Mouse (Mus musculus) cerebellum, adult 9-11 months (tissue): ENCODE data around the gene Rbms3.

ENCODE experiments used
- DNase-seq: peaks from one replicate; pipeline ENCODE4 v3.0.0; 2022

Rbms3 gene

DNA sequence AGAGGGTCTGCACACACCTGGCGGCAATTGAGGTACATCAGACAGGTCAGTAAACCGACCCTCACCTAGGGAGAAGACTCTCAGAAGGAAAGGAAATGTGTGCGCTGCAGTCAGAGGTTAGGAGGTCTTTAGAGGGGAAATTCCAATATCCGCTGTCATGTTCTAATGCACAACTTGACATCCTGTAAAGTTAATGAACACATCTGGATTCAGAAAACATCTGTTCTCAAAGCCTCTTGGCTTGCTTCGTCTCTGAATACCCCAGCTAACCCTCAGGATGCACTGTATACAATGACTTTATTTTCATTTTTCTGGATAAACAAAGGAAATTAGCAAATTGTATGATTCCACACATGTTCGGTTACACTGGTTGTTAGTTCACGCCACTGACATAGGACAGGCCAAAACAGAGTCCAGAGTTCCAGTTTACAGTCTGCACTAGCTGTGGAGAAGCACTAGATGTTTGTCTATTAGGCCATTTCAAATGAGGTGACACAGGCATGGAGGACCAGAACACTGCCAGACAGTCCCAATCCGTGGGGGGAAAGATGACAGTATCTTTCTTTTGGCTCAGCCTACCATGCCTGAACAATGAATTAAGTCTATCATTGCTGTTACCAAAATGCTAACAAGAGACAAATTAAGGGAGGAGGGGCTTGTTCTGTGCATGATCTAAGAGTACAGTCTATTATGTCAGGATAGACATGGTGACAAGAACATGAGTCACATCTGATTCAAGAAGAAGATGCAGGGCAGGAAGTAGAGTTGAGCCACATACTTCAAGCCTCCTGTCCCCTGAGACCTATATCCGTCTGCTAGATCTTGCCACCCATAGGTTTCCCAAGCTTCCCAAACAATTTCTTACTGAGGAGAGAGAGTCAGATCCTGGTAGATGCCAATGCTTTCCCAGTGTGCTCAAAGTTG lies 538.2 kb downstream of the Rbms3 start:
- DNase-seq, result no peak

DNA sequence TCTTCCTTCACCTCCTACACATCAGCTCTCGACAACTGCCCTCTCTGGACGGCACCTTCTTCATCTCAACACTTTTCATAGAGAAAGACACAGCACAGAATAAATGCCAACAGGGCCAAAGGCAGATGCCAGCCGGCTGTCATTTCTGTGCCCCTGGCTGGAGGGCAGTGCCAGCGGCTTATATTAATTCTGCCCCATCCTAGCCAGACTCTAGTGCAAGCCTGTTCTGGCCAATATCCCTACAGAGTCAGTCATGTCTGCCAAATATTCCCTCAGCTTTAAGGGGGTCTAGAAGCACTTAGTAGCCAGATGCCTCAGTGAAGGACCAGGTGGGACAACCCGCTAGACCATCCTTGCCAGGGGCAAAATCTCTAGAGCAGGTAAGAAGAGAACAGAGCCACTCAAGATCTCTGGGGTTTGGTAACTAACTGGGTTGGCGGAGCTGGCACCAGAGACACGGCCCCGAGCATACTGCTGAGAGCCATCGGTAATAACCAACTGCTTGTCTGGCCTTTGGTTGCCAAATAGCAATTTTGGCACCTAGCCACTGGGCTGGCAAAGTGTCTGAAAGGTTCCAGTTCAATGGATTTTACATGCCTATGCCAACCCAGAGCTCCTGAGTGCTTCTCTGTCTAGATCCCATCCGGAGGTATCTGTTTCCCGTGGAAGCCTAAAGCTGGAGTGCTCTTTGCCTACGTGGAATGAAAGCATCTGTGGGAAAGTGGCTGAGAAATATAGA lies 540.1 kb downstream of the Rbms3 start:
- DNase-seq, result peak; percentile 93

DNA sequence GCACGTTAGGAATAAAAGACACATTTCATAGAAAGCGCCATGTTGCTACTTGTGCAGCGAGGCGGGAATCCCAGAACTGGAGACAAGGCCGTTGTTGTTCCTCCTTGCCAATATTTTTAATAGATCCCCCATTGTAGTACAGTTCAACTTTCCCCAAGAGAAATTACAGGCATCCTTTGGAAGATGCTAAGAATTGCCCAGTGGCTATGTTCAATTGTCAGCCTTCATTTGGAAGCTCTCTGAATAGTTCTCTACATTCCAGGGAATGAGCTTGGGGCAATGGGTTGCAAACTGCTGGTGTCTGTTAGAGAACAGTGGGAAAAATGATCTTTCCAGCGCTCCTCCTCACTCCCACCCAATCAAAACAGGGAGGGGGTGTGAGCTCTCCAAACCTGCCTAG lies 541.4 kb downstream of the Rbms3 start:
- no peak for DNase-seq

DNA sequence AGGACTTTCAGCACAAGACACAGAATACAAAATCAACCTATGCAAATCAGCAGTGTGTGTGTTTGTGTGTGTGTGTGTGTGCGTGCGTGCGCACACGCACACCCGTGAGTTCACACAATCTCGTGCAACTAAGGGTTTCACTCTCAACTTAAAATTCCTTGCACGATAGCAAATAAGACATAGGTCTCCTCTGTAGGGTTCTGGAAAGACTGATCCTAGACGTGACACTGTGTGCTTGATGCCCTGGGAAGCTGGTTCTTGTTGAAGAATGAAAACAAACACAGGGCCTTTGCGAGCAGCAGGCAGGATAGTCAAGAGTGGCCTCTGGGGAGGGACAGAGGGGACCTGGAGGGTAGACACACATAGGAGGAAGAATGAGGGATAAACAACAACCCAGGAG lies 544.0 kb downstream of the Rbms3 start:
- DNase-seq, result no peak

DNA sequence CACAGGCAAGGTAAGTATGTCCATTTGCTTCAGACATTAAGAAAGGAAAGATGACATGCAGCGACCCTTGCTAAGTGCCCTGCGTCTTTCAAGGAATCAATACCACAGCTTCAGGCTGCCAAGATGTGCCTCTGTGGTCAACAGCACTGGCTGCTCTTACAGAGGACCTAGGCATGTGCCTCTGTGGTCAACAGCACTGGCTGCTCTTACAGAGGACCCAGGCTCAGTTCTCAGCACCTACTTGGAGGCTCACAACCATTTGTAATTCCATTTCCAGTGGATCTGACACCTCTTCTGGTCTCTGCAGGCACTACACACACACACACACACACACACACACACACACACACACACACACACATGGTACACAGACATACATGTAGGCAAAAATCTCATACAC lies 545.2 kb downstream of the Rbms3 start:
- DNase-seq, result no peak

DNA sequence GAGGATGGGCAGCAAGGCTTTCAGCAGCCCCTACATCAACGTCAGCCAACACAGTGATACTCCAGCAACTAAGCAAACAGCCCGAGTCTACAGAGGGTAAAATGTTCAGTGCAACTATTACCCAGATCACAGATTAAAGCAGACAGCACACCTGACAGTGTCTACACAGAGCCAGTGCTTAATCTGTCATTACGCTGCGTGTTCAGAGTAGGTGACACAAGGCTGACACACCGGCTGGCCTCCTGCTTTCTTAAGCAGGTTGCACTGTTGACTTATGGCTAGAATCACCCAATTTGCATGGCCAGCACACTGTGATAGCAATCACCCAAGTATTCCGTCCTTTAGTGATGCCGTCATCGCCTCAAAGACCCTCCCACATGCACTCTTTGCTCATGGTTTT lies 550.2 kb downstream of the Rbms3 start:
- DNase-seq, result no peak

DNA sequence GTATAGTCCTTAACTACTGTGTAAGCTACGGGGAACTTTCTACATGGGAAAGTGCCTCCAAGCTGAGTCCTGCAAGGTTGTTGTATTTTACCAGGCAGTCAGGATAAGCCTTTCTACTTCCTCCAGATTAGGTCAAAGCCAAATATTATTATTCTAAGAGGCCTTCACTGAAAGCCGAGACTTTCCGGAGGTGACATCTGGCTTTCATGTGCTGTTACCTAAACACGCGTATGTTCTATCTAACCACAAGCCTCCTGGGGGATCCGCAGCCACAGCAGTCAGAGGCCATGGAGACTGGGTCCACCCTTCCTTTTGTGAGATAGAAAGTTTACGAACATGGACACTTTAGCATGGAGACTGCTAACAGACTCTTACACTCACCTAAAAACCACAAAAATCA lies 552.2 kb downstream of the Rbms3 start:
- no peak for DNase-seq

DNA sequence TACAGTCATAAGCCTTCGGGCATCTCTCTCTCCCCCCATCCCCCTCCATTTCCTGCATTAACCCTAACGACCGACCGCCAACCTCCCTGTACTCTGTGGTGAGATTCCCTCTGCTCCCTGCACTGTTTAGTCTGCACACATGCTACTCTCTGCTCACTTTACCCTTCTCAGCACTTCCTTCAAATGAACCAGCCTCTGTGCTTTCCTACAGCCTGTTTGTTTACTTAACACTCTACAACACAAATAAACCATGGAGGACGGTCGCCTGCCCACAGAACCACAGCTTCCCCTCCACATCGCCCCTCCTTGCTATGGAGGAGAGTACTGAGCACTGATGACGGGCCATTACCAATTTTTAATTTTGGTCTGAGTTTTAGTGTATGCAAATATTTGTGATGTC lies 552.9 kb downstream of the Rbms3 start:
- DNase-seq, result no peak

DNA sequence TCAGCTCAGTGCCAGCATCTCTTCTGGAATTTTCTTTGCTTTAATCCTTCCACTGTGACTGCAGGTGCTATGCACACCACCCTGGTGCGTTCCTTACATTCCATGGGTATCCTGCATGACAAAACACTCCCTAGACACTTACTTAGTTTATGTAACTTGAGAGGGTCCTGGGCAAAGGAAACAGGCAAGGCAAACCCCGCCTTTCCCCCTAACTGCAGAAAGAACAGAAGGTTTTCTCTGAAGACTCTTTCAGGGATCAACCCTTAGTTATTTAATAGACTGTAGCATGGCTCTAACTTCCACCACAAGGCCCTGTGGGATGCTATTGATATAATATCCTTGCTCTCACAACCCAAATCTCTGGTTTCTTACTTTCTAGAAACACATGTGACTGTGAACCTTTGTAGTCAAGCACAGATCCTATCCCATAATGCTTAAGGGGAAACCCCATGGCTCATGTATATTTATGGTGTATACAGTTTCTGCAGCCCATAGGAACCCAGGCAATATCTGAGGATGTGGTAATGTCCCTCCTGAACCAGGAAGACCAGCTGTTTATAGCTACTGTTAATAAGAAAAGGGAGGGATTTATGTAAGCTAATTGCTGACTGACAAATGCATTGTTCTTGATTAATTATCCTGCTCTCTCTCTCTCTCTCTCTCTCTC lies 557.1 kb downstream of the Rbms3 start:
- DNase-seq, result no peak

DNA sequence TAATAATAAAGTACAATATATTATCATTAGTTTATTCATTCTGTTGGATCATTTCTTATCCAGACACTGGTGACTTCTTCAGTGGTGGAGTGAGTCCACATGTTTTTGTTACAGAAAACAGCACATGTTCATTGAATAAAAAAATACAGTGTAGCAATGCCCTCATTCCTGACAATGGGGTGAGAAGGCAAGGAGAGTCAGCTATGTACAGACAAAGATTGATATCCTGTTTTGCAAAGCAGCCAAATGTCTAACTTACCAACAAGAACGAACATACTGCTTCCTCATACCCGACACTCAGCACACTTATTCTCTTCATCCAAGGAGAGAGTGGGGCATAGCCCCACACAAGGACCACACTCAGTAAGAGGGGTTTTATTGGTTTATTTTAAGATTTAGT lies 559.1 kb downstream of the Rbms3 start:
- DNase-seq, result no peak

DNA sequence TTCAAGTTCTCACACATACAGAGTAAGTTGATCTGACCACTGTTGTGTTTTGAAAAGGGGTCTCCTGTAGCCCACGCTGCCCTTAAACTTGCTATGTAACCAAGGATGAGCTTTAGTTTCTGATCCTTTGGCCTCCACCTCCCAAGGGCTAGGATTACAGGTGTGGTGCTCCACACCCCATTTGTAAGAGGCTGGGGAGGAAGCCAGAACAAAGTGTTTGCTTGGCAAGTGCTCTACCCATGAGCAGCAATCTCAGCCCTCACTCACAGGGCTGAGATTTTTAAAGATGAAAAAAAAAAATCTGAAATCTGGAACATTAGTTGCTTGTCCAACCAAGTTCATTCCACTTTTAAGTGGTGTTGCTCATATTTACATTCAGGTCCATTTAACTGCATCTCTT lies 560.5 kb downstream of the Rbms3 start:
- DNase-seq, result no peak

DNA sequence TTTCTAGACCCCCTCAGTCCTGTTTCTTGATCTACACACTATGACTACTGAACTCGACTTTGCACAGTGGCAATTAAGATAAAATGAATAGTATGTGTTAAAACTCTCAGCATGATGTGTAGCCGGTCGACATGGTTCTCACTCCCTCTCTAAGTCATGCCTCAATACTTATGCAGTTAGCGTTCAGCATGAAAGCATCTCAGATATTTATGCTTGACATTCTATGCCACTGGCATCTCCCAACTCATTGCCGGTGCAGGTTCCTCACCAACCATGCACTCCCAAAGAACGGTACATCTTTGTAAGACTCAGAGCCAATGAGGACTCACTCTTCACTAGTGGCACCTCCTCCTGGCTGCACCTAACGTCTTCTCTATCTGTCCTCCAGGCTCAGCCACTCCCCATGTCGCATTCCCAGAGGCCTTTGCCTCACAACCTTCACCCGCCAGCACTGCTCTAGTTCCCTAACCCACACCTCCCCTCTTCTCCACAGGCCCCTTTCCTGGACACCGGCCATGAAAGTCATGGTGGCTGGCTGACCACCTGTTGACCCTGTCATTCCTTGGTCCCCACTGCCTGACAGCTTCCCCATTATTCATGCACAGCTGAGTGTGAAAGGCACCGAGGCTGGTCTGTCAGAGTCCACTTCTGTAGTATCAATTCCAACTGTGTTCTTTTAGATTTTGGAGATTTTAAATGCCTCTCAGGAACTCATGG lies 561.9 kb downstream of the Rbms3 start:
- no peak for DNase-seq

DNA sequence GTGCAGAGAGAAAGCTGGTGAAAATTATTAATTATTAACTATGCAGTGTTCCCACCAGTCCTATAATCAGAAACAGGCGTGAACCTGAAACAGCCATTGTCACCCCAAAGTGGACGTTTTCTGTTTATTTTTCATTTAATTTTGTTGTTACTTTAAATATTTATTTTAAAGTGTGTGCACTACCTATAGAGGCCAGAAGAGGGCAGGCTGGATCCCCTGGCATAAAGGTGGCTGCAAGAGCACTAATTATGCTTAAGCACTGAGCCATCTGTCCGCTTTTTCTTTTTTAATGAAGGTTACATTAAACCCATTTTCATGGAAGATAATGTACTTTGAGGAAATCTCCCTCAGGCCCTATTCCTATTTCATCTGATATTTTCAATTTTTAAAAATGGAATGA lies 563.2 kb downstream of the Rbms3 start:
- no peak for DNase-seq

DNA sequence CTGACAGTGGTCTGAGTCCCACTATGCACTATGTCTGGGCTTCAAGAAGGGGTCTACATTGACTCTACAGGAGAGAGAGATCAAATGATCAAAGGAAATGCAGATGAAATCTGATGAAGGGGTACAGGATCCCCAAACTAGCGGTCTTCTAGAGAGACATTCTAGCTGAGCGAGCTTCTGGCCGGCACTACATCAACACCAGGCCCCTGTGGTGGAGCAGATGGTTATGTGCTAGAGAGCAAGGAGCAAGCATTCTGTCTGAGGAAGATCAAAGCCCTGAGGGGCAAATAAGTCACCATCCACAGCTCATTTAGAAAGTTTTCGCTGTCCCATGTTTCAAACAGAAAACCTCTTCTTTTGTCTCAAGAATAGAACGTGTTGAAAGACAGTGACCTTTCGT lies 564.1 kb downstream of the Rbms3 start:
- DNase-seq, result no peak

DNA sequence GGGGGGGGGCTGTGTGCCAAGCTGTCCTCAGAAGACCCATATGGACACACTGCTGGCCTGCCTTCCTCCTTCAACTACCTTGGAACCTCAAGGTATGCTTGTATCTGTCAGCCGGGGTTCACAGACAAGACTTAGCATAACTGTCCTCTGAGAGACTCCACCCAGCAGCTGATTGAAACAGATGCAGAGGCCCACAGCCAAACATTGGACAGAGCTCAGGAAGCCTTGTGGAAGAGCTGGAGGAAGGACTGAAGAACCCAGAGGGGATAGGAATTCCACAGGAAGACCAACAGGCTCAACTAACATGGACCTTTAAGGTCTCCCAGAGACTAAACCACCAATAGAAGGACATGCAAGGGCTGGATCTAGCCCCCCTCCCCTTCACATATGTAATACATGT lies 570.1 kb downstream of the Rbms3 start:
- DNase-seq, result no peak

DNA sequence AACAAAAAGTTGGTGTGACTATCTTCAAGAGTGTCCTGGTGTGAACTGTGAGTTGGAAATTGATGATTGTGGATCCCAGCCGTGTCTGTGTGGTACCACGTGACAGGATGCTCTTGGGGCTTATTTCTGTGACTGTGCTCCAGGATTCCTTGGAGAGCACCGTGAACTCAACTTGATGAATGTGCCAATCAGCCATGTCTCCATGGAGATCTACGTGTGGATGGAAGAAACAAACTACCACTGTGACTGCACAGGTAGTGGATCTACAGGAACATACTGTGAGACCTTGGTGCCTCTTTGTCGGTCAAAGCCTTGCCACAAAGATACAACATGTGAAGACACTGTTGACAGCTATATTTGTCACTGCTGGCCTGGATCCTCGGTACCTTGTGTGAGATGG lies 570.6 kb downstream of the Rbms3 start:
- no peak for DNase-seq

DNA sequence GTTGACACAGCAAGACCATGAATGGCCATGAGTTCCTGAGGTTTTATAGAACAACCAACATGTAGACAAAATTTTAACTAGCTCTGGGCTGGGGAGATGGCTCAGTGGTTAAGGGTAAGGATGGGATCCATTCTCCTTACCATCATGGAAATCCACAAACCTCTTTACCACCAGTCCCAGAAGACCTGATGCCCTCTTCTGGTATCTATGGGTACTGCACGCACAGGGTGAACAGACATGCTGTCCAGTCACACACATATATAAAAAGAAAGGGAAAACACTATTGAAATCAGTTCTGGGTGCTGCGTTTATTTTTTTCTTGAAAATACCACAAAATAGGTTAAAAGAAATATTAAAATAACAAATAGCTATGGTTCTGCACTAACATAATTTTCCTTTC lies 577.8 kb downstream of the Rbms3 start:
- DNase-seq, result no peak

DNA sequence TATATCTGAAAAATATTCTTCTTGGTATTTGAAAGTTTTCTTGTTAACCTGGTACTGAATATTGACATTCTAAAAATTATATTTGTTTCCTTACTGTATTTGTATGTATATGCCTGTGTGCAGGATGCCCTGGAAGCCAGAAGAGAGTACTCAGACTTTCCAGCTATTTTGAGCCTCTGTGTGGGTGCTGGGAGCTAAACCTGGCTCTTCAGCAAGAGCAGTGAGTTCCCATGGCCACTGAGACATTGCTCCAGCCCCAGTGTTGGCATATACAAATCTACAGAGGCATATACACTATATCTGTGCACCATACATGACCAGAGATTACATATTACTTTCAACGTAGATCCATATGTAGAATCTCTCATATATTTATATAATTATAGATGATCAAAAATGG lies 581.1 kb downstream of the Rbms3 start:
- no peak for DNase-seq

DNA sequence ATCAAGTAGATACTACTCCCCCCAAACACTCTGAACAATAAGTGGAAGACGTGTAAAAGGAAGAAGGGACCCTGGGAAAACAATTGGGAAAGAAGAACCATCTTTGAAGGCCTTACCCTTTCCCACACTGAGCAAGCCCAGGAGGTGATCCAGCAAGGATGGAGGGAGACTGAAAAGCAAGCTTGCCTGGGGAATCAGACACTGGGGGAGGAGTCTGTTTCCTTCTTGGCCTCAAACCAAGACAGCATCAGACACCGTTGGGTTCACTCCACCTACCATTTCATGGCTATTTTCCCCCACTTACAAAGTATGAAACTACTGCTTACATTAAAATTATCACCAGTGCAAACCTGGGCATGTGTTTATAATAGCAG lies 587.7 kb downstream of the Rbms3 start:
- no peak for DNase-seq

DNA sequence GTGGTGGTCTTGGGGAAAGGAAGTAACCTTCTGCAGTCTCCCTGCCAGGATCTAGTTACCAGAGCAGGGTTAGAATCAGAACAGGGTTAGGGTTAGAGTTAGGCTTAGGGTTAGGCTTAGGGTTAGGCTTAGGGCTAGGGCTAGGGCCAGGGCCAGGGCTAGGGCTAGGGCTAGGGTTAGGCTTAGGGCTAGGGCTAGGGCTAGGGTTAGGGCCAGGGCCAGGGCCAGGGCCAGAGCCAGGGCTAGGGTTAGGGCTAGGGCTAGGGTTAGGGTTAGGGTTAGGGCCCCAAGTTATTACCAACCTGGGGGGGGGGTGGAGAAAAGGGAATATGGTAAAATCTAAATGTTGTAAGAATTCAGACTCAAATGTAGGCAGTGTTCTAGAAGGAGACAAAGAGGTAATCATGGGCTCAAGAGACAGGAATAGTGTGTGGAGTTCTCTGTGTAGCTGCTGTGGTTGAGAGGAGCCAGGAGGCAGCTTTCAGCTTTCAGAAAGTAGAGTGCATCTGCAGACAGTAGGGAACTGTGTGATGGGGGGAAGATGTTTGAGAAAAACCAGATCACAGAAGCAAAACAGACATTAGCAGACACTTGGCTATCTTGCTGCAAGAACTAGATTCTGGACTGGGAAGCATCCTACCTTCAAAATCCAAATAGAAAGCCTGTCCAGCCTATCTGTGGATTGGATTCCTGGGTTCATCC lies 588.3 kb downstream of the Rbms3 start:
- no peak for DNase-seq

DNA sequence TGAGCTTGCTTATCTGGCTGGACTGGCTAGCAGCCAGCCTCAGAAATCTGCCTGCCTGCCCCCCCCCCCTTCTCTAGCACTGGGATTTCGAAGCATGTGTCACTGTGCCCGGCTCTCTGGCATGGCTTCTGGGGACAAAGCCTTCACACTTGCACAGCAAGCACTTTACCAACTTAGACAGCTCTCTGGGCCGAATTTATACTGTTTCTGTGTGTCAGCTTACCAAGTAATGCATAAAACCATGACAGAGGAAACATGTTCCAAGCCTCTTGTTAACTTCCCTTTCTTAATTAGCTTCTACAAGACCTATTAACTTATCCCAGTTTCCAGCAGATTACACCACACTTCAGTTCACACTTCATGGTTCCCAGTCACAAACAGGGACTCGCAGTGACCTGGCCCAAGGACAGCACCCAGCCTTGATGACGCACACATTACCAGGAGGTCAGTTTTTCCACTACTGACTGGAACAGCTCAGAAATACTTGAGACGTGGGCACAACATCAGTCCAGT lies 589.7 kb downstream of the Rbms3 start:
- no peak for DNase-seq

DNA sequence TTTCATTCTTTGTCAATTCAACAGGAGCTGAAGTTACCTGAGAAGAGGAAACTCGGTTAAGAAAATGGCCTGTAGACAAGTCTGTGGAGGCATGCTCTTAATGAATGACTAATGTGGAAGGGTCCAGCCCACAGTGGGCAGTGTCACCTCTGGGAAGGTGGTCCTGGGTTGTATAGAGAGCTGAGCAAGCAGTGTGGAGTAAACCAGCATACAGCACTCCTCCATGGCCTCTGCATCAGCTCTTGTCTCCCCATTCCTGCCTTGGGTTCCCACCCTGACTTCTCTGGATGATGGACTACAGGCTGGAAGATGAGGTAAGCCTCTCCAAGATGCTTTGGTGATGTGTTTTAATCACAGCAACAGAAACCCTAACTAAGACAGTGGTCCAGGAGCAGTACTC lies 597.0 kb downstream of the Rbms3 start:
- DNase-seq, result no peak
